In genomic region chr6:49219920-49220604, GRCm38 (mm10) we compare ENCODE assay signal across 8 mouse cellular contexts. TPM values are rescaled to one million over a fixed set of nuclear protein-coding genes. Genes with fewer than 3 reads are reported as not detected.
A peak's percentile ranks its signal among the peaks of the same experiment; 100 is the strongest.
DNase-seq lines count a peak whose midpoint lies in the region; ATAC-seq lines count a peak whose summit lies in the region.

No protein-coding gene starts in this region.

- no peak overlapping the region for H3K27ac ChIP-seq in kidney, embryonic 15.5 days
- H3K27ac ChIP-seq in heart, embryonic 15.5 days = no peak overlapping the region
- H3K27ac ChIP-seq in liver, embryonic 16.5 days (ENCODE audit: low read length) = peak overlapping the region; percentile 69

- peaks cover 22% of the 10 kb centered on the region for H3K27me3 ChIP-seq in kidney, embryonic 15.5 days
- no peaks in the 10 kb centered on the region for H3K27me3 ChIP-seq in heart, embryonic 15.5 days
- no peaks in the 10 kb centered on the region for H3K27me3 ChIP-seq in liver, embryonic 16.5 days (ENCODE audit: control insufficient read depth, insufficient read depth, low read depth, low read length)

- H3K4me2 ChIP-seq in kidney, embryonic 15.5 days = peak overlapping the region; percentile 48
- H3K4me2 ChIP-seq in heart, embryonic 15.5 days = peak overlapping the region; percentile 57
- H3K4me2 ChIP-seq in liver, embryonic 16.5 days (ENCODE audit: low read depth, low read length) = peak overlapping the region; percentile 81

- no peak for ATAC-seq in kidney, embryonic 15.5 days (replicated peaks; ENCODE audit: low FRiP score)
- ATAC-seq in heart, embryonic 15.5 days (replicated peaks; ENCODE audit: insufficient number of reproducible peaks, insufficient read depth, low FRiP score, low read depth) = no peak
- no peak for ATAC-seq in liver, embryonic 16.5 days (ENCODE audit: low read depth)
- ATAC-seq in CD4-positive, CD25-positive, alpha-beta regulatory T cell, adult 4 months = no peak

- H3K36me3 ChIP-seq in kidney, embryonic 15.5 days = no peaks in the 10 kb centered on the region
- H3K36me3 ChIP-seq in heart, embryonic 15.5 days = no peaks in the 10 kb centered on the region
- no peaks in the 10 kb centered on the region for H3K36me3 ChIP-seq in liver, embryonic 16.5 days (ENCODE audit: control insufficient read depth, insufficient read depth)

- 8% methylated on average over 16 of the region's 16 CpGs for WGBS in kidney, embryonic 15.5 days
- whole genome bisulfite sequencing in heart, embryonic 15.5 days = 8% methylated on average over 16 of the region's 16 CpGs
- WGBS in liver, embryonic 16.5 days (ENCODE audit: insufficient replicate concordance) = 5% methylated on average over 16 of the region's 16 CpGs

- no peak for DNase-seq in kidney, adult 9 months
- DNase-seq in ZHBTc4 (ENCODE audit: low read depth, low spot score) = peak; percentile 77
- no peak for DNase-seq in left cerebral cortex, adult 8-10 months (ENCODE audit: low spot score in 2 of 2)
- no peak for DNase-seq in B cell, adult 2 months

- peaks cover 12% of the 10 kb centered on the region for H3K4me1 ChIP-seq in kidney, embryonic 15.5 days
- H3K4me1 ChIP-seq in heart, embryonic 15.5 days (replicated peaks) = peaks cover 10% of the 10 kb centered on the region
- peaks cover 9% of the 10 kb centered on the region for H3K4me1 ChIP-seq in liver, embryonic 16.5 days (ENCODE audit: control insufficient read depth, low read depth, low read length)

- H3K4me3 ChIP-seq in kidney, embryonic 15.5 days (replicated peaks) = peak overlapping the region; percentile 24
- peak overlapping the region; percentile 25; the same call in 1 of the 2 replicates for H3K4me3 ChIP-seq in heart, embryonic 15.5 days
- peak overlapping the region; percentile 56 for H3K4me3 ChIP-seq in liver, embryonic 16.5 days (ENCODE audit: low read depth, low read length)

- H3K9ac ChIP-seq in kidney, embryonic 15.5 days = no peak overlapping the region
- H3K9ac ChIP-seq in heart, embryonic 15.5 days = no peak overlapping the region
- peak overlapping the region; percentile 49 for H3K9ac ChIP-seq in liver, embryonic 16.5 days (ENCODE audit: low read depth, low read length)

- no peaks in the 10 kb centered on the region for H3K9me3 ChIP-seq in kidney, embryonic 15.5 days (replicated peaks)
- no peaks in the 10 kb centered on the region for H3K9me3 ChIP-seq in heart, embryonic 15.5 days (replicated peaks)
- no peaks in the 10 kb centered on the region for H3K9me3 ChIP-seq in liver, embryonic 16.5 days (replicated peaks; ENCODE audit: control insufficient read depth, low read length)

RNA-seq across cellular contexts. Expression of gene Igf2bp3, which starts 5.3 kb away (rescaled TPM):
- polyA plus RNA-seq in kidney, embryonic 15.5 days (2015; fragmentation: Nextera tagmentation; extraction: Ambion mirVana) = 46.2 and 49.7 TPM in 2 replicates
- 33.0 and 33.4 TPM in 2 replicates for polyA plus RNA-seq in heart, embryonic 15.5 days (2015; fragmentation: Nextera tagmentation; extraction: Ambion mirVana)
- 16.4 and 17.9 TPM in 2 replicates for polyA plus RNA-seq in liver, embryonic 16.5 days (2015; fragmentation: Nextera tagmentation; extraction: Ambion mirVana)
- total RNA-seq in left cerebral cortex, adult 8-10 months (2022) = not detected
- 1 to 10 TPM; 1.2 to 3.0 TPM for polyA plus RNA-seq in CD4-positive, CD25-positive, alpha-beta regulatory T cell, adult 4 months (2017; shearing (Covaris generic))

RNA-seq across cellular contexts. Expression of gene Tra2a, which starts 43.8 kb away (rescaled TPM):
- polyA plus RNA-seq in kidney, embryonic 15.5 days (2015; fragmentation: Nextera tagmentation; extraction: Ambion mirVana) = 122 and 130 TPM in 2 replicates
- 55.5 and 59.6 TPM in 2 replicates for polyA plus RNA-seq in heart, embryonic 15.5 days (2015; fragmentation: Nextera tagmentation; extraction: Ambion mirVana)
- 38.0 and 42.4 TPM in 2 replicates for polyA plus RNA-seq in liver, embryonic 16.5 days (2015; fragmentation: Nextera tagmentation; extraction: Ambion mirVana)
- 10 to 100 TPM; 45.2 to 57.3 (median 55.6) TPM for total RNA-seq in left cerebral cortex, adult 8-10 months (2022)
- polyA plus RNA-seq in CD4-positive, CD25-positive, alpha-beta regulatory T cell, adult 4 months (2017; shearing (Covaris generic)) = 10 to 100 TPM; 37.2 to 48.8 TPM
